Mouse (Mus musculus): Measurements from ENCODE around the gene Saa4. TPM values are rescaled to one million over a fixed set of nuclear protein-coding genes. Genes with fewer than 3 reads are reported as not detected.
"Not testable (repeated sequence)": the region's sequence is repeated elsewhere in the genome, so short reads cannot be mapped to it uniquely, and the experiment has no call there.

Saa4 gene
- polyA plus RNA-seq (2016; fragmentation: Nextera tagmentation; extraction: Ambion mirVana) = not detected in 2 replicates

DNA sequence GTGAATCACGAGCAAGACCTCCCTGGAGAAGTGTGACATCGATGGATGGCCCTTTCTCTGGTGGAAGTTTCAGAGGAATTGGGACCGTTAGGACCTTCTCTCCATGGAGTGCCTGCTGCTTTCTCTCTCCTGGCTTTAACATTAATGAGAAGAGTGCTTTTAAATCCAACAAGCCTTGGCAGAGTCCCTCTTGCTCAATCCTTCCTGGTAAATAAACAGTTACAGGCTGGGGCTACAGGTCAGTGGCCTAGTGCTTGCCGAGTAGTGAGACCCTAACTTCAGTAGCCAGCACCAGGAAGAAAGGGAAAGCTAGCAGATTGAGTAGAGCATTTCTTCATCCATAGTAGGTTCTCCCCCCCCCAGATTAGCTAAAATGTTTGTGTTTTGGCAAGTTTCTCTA lies at the start of gene Saa4:
Gene Saa4 (minus strand): TSS at position 146 of the 400 bp plus-strand sequence.
- WGBS = 80% methylated on average over 4 of the region's 4 CpGs

DNA sequence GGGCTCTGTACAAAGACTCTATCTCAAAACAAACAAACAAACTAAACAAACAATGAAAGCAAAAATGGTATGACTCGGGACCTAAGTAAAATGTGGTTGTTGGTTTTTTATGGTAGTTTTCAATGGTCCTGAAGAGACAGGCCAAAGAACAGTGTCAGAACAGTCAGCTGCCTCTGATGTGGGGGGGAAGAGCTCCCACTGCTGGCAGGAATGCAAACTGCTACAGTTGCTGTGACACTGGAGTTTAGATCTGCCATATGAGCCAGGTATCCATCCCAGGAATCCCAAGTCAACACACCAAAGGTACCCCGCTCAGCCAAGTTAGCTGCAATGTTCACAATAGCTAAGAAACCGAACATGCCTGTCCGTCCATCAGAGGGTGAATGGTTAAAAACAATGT lies 38.3 kb upstream of the Saa4 start:
- Histone ChIP-seq H3K9me3 (replicated peaks) (no peaks in the 10 kb centered on the region), H3K4me3 (no peak overlapping the region), H3K27me3 (ENCODE audit: low read depth, poor library complexity, severe bottlenecking) (no peaks in the 10 kb centered on the region), H3K27ac (no peak overlapping the region), H3K36me3 (peaks cover 92% of the 10 kb centered on the region), H3K4me1 (no peaks in the 10 kb centered on the region)
- WGBS = 73% methylated on average over 4 of the region's 4 CpGs
- DNase-seq (ENCODE audit: low spot score) = peak; percentile 80

More for the DNA sequence above, at the start of gene Saa4:
- no peaks in the 10 kb centered on the region for H3K27me3 ChIP-seq (ENCODE audit: low read depth, poor library complexity, severe bottlenecking)
- H3K4me3 ChIP-seq = no peak within 1 kb of the TSS
- no peak for DNase-seq (ENCODE audit: low spot score)
- no peak within 1 kb of the TSS for H3K27ac ChIP-seq
- no peaks in the 10 kb centered on the region for H3K9me3 ChIP-seq (replicated peaks)
- H3K36me3 ChIP-seq = no peaks in the 10 kb centered on the region
- H3K4me1 ChIP-seq = no peaks in the 10 kb centered on the region

GRCm38 (mm10) chr7:46768451-46768850 lies 36.0 kb upstream of the Saa4 start:
- Histone ChIP-seq H3K9me3 (replicated peaks) (no peaks in the 10 kb centered on the region), H3K36me3 (peaks cover 91% of the 10 kb centered on the region)
- 94% methylated on average over 7 of the region's 7 CpGs for WGBS

GRCm38 (mm10) chr7:46767371-46767770 lies 35.0 kb upstream of the Saa4 start:
- H3K9me3 ChIP-seq (replicated peaks) = no peaks in the 10 kb centered on the region
- no peaks in the 10 kb centered on the region for H3K27me3 ChIP-seq (ENCODE audit: low read depth, poor library complexity, severe bottlenecking)
- peaks cover 92% of the 10 kb centered on the region for H3K36me3 ChIP-seq
- no peak overlapping the region for H3K4me3 ChIP-seq
- H3K27ac ChIP-seq = no peak overlapping the region
- H3K4me1 ChIP-seq = no peaks in the 10 kb centered on the region
- no peak for DNase-seq (ENCODE audit: low spot score)

More at GRCm38 (mm10) chr7:46768451-46768850, 36.0 kb upstream of the Saa4 start:
- H3K4me3 ChIP-seq = no peak overlapping the region
- no peak overlapping the region for H3K27ac ChIP-seq
- no peak for DNase-seq (ENCODE audit: low spot score)
- no peaks in the 10 kb centered on the region for H3K27me3 ChIP-seq (ENCODE audit: low read depth, poor library complexity, severe bottlenecking)
- no peaks in the 10 kb centered on the region for H3K4me1 ChIP-seq

GRCm38 (mm10) chr7:46764672-46765071 lies 32.3 kb upstream of the Saa4 start:
- DNase-seq (ENCODE audit: low spot score) = no peak
- no peak overlapping the region for H3K27ac ChIP-seq
- H3K27me3 ChIP-seq (ENCODE audit: low read depth, poor library complexity, severe bottlenecking) = no peaks in the 10 kb centered on the region
- H3K9me3 ChIP-seq (replicated peaks) = no peaks in the 10 kb centered on the region
- peaks cover 97% of the 10 kb centered on the region for H3K36me3 ChIP-seq
- H3K4me3 ChIP-seq = no peak overlapping the region
- H3K4me1 ChIP-seq = no peaks in the 10 kb centered on the region
- WGBS = 93% methylated on average over 8 of the region's 8 CpGs

- Histone ChIP-seq H3K4me1 (peaks cover 3% of the 10 kb centered on the region), H3K27ac (no peak overlapping the region), H3K36me3 (peaks cover 85% of the 10 kb centered on the region), H3K9me3 (replicated peaks) (no peaks in the 10 kb centered on the region), H3K27me3 (ENCODE audit: low read depth, poor library complexity, severe bottlenecking) (no peaks in the 10 kb centered on the region), H3K4me3 (no peak overlapping the region)
- no peak for DNase-seq (ENCODE audit: low spot score)
- WGBS = 94% methylated on average over 5 of the region's 5 CpGs
Measured at GRCm38 (mm10) chr7:46762601-46763000, 30.2 kb upstream of the Saa4 start.

- Histone ChIP-seq H3K9me3 (replicated peaks) (no peaks in the 10 kb centered on the region), H3K27me3 (ENCODE audit: low read depth, poor library complexity, severe bottlenecking) (no peaks in the 10 kb centered on the region), H3K36me3 (peaks cover 72% of the 10 kb centered on the region), H3K27ac (no peak overlapping the region), H3K4me3 (no peak overlapping the region), H3K4me1 (peaks cover 3% of the 10 kb centered on the region)
- WGBS = 81% methylated on average over 11 of the region's 11 CpGs
- DNase-seq (ENCODE audit: low spot score) = no peak
Measured at GRCm38 (mm10) chr7:46761049-46761795, 28.8 kb upstream of the Saa4 start.

GRCm38 (mm10) chr7:46751490-46751889 lies 19.1 kb upstream of the Saa4 start, which contains the start of gene Saa2:
Gene Saa2, plus strand, starts transcription at chr7:46751790.
- no peak within 1 kb of the TSS for H3K27ac ChIP-seq
- no peak for DNase-seq (ENCODE audit: low spot score)
- H3K36me3 ChIP-seq = no peaks in the 10 kb centered on the region
- no peak within 1 kb of the TSS for H3K4me3 ChIP-seq
- H3K4me1 ChIP-seq = peaks cover 17% of the 10 kb centered on the region
- no peaks in the 10 kb centered on the region for H3K9me3 ChIP-seq (replicated peaks)
- 75% methylated on average over 3 of the region's 3 CpGs for WGBS
- H3K27me3 ChIP-seq (ENCODE audit: low read depth, poor library complexity, severe bottlenecking) = no peaks in the 10 kb centered on the region

GRCm38 (mm10) chr7:46748459-46748858 lies 16.1 kb upstream of the Saa4 start:
- no peaks in the 10 kb centered on the region for H3K9me3 ChIP-seq (replicated peaks)
- H3K27ac ChIP-seq = no peak overlapping the region
- 69% methylated on average over 3 of the region's 3 CpGs for WGBS
- H3K27me3 ChIP-seq (ENCODE audit: low read depth, poor library complexity, severe bottlenecking) = no peaks in the 10 kb centered on the region
- H3K4me1 ChIP-seq = peaks cover 26% of the 10 kb centered on the region
- no peak for DNase-seq (ENCODE audit: low spot score)
- H3K4me3 ChIP-seq = no peak overlapping the region
- no peaks in the 10 kb centered on the region for H3K36me3 ChIP-seq

GRCm38 (mm10) chr7:46746381-46746780 lies 14.0 kb upstream of the Saa4 start:
- no peaks in the 10 kb centered on the region for H3K27me3 ChIP-seq (ENCODE audit: low read depth, poor library complexity, severe bottlenecking)
- no peaks in the 10 kb centered on the region for H3K9me3 ChIP-seq (replicated peaks)
- WGBS = 68% methylated on average over 7 of the region's 7 CpGs
- no peaks in the 10 kb centered on the region for H3K36me3 ChIP-seq
- H3K4me3 ChIP-seq = no peak overlapping the region
- no peak overlapping the region for H3K27ac ChIP-seq
- DNase-seq (ENCODE audit: low spot score) = no peak
- H3K4me1 ChIP-seq = peaks cover 24% of the 10 kb centered on the region

GRCm38 (mm10) chr7:46745816-46746215 lies 13.4 kb upstream of the Saa4 start:
- no peak overlapping the region for H3K27ac ChIP-seq
- H3K9me3 ChIP-seq (replicated peaks) = no peaks in the 10 kb centered on the region
- no peaks in the 10 kb centered on the region for H3K36me3 ChIP-seq
- no peaks in the 10 kb centered on the region for H3K27me3 ChIP-seq (ENCODE audit: low read depth, poor library complexity, severe bottlenecking)
- no peak for DNase-seq (ENCODE audit: low spot score)
- H3K4me1 ChIP-seq = peaks cover 25% of the 10 kb centered on the region
- 71% methylated on average over 3 of the region's 3 CpGs for WGBS
- H3K4me3 ChIP-seq = no peak overlapping the region

- H3K9me3 ChIP-seq (replicated peaks); H3K27me3 ChIP-seq (ENCODE audit: low read depth, poor library complexity, severe bottlenecking); H3K27ac ChIP-seq; H3K4me3 ChIP-seq; DNase-seq (ENCODE audit: low spot score); H3K36me3 ChIP-seq: not testable (repeated sequence)
- WGBS = 80% methylated on average over 3 of the region's 3 CpGs
- peaks cover 25% of the 10 kb centered on the region for H3K4me1 ChIP-seq
Measured at GRCm38 (mm10) chr7:46742880-46743279, 10.5 kb upstream of the Saa4 start, which contains the start of gene Saa1. Gene Saa1, minus strand, starts transcription at chr7:46742980.

DNA sequence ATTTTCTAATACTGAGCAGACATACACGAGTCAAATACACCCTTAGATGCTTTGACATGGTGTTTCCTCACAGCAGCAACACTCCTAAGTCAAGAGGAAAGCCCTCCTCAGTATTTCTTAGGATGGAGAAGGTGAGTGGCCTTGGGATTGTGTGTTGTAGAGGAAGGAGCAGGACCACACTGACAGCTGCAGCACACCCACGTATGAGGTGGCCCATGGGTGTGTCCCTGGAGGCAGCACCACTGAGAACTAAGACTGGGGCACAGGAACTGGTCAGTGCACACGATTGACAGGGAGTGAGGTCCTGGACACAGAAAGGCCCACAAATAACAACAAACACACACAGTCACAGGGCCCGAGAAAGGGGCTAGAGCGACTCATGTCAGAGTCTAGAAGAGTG lies 7.6 kb upstream of the Saa4 start:
- not testable (repeated sequence) for H3K27me3 ChIP-seq (ENCODE audit: low read depth, poor library complexity, severe bottlenecking); H3K27ac ChIP-seq; H3K4me3 ChIP-seq; H3K9me3 ChIP-seq (replicated peaks); H3K36me3 ChIP-seq; DNase-seq (ENCODE audit: low spot score)
- 84% methylated on average over 5 of the region's 5 CpGs for WGBS
- H3K4me1 ChIP-seq = peaks cover 16% of the 10 kb centered on the region; the same call in 1 of the 2 replicates
